Mouse (Mus musculus) neural tube, embryonic 12.5 days (tissue): Measurements from ENCODE around the gene Prkn. TPM values are rescaled to one million over a fixed set of nuclear protein-coding genes. Genes with fewer than 3 reads are reported as not detected.

Experiments
- ATAC-seq: fragments of 200-750 bp; cut with Nextera tagmentation; 2 replicates; pipeline ENCODE4 v1.8.0; 2017; ENCODE audit warnings: low read depth, mild to moderate bottlenecking, moderate TSS enrichment, moderate library complexity; ENCODE audit not compliant: low FRiP score
- H3K27ac ChIP-seq: fragments of 300-500 bp; sonication (generic); 2 replicates; pipeline ENCODE4 v1.5.1; 2016
- H3K27me3 ChIP-seq: fragments of 300-500 bp; sonication (generic); replicated peaks from 2 replicates; pipeline ENCODE4 v1.6.1; 2016; ENCODE audit warnings: mild to moderate bottlenecking
- H3K36me3 ChIP-seq: fragments of 300-500 bp; sonication (generic); 2 replicates; pipeline ENCODE4 v1.6.1; 2016; ENCODE audit warnings: mild to moderate bottlenecking
- H3K4me1 ChIP-seq: fragments of 300-500 bp; sonication (generic); 2 replicates; pipeline ENCODE4 v1.6.1; 2016
- H3K4me2 ChIP-seq: fragments of 300-500 bp; sonication (generic); replicated peaks from 2 replicates; pipeline ENCODE4 v1.6.1; 2016; ENCODE audit warnings: mild to moderate bottlenecking
- H3K4me3 ChIP-seq: fragments of 300-500 bp; sonication (generic); 2 replicates; pipeline ENCODE4 v1.5.1; 2016
- H3K9ac ChIP-seq: fragments of 300-500 bp; sonication (generic); 2 replicates; pipeline ENCODE4 v1.6.1; 2016; ENCODE audit warnings: mild to moderate bottlenecking
- H3K9me3 ChIP-seq: fragments of 300-500 bp; sonication (generic); 2 replicates; pipeline ENCODE4 v1.6.1; 2016; ENCODE audit warnings: mild to moderate bottlenecking
- WGBS: fragments of 180-500 bp; shearing (Covaris S2); methylation state at CpG from one replicate; pipeline ENCODE4 v1.1.7; 2016; 5-methylcytosine and 5-hydroxymethylcytosine counted together
- polyA plus RNA-seq: library from polyadenylated mRNA; unstranded; fragments of >200 nt; fragmentation: Nextera tagmentation; extraction: Ambion mirVana; gene quantifications from 2 replicates; pipeline ENCODE4 v1.2.1, GENCODE M21; 2016

Gene Prkn
- polyA plus RNA-seq, 1 experiment from 2014 or later = 2.0 TPM

- no peak overlapping the region for H3K9ac ChIP-seq
- H3K9me3 ChIP-seq = no peaks in the 10 kb centered on the region
- H3K27me3 ChIP-seq = no peaks in the 10 kb centered on the region
- ATAC-seq = no peak
- no peaks in the 10 kb centered on the region for H3K4me1 ChIP-seq
- 89% methylated on average over 6 of the region's 6 CpGs for WGBS
- no peaks in the 10 kb centered on the region for H3K36me3 ChIP-seq
- H3K27ac ChIP-seq = no peak overlapping the region
- H3K4me2 ChIP-seq = no peak overlapping the region
- no peak overlapping the region for H3K4me3 ChIP-seq
These were observed 879.6 kb downstream of the Prkn start for GRCm38 (mm10) chr17:11719801-11720200.

DNA sequence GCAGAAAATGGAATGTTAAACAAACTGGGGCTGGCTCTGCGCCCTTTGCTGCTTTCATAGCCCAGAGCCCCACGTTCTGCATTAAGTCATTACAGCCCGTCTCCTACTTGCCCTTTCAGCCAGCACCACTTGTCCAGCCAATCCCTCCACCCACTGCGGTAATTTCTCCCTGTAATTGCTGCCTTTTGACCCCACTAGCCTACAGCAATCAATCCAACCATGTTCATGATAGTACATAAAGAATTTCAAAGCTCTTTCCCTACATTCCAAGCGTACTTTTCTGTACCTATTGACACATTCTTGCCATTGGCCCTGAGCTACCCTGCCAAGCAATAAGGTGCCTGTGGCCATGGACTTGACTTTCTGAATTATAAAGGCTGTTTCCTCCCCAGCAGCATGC is 881.7 kb downstream of the Prkn start:
- ATAC-seq = no peak
- 43% methylated on average over 5 of the region's 5 CpGs for WGBS
- no peak overlapping the region for H3K4me3 ChIP-seq

DNA sequence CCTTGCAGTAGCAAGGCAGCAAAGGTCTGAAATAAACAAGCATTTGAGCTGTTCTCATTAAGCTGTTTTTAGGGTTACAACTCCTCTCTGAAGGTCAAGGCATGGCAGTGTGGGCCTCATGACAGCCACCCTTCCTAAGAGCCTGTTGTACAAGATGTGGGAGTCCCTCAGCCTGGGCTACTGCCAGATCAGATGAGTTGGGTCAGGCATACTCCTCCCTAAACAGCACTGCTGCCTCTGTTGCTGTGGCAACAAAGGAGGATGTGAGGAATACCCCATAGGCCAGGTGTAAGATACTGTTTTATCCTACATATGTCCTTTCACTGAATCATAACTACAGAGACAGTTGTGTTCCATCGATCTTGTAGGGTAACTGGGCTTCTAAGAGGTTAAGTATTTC is 882.3 kb downstream of the Prkn start:
- no peak overlapping the region for H3K4me2 ChIP-seq
- H3K27me3 ChIP-seq = no peaks in the 10 kb centered on the region
- no peak for ATAC-seq
- no peaks in the 10 kb centered on the region for H3K9me3 ChIP-seq
- no peak overlapping the region for H3K4me3 ChIP-seq
- WGBS = 97% methylated on average over 1 of the region's 1 CpGs
- no peaks in the 10 kb centered on the region for H3K4me1 ChIP-seq
- no peaks in the 10 kb centered on the region for H3K36me3 ChIP-seq
- no peak overlapping the region for H3K9ac ChIP-seq
- no peak overlapping the region for H3K27ac ChIP-seq

More for the DNA sequence above, 881.7 kb downstream of the Prkn start:
- no peaks in the 10 kb centered on the region for H3K27me3 ChIP-seq
- H3K9me3 ChIP-seq = no peaks in the 10 kb centered on the region
- no peak overlapping the region for H3K27ac ChIP-seq
- no peak overlapping the region for H3K4me2 ChIP-seq
- H3K36me3 ChIP-seq = no peaks in the 10 kb centered on the region
- no peaks in the 10 kb centered on the region for H3K4me1 ChIP-seq
- no peak overlapping the region for H3K9ac ChIP-seq

DNA sequence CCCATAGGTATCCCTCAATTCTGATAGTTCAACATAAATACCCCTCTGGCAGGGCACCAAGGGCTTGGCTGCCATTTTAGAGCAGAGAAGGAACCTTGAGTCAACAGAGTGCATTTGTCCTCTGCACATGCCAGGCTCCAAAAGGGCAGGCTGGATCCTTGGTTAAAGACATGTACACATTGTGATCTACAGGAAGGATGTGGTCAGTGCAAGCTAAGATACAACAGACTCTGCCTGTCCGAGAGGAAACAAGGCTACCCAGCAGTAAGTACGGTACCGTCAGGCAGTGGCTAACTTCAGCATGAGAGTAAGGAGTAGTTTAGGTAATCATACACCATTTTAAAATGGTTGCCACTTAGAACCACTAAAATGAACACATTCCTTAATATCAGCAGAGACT is 884.0 kb downstream of the Prkn start:
- Histone ChIP-seq H3K27ac (no peak overlapping the region), H3K27me3 (no peaks in the 10 kb centered on the region), H3K9ac (no peak overlapping the region), H3K4me3 (no peak overlapping the region), H3K36me3 (no peaks in the 10 kb centered on the region), H3K4me2 (no peak overlapping the region), H3K9me3 (no peaks in the 10 kb centered on the region), H3K4me1 (no peaks in the 10 kb centered on the region)
- no peak for ATAC-seq
- WGBS = 89% methylated on average over 3 of the region's 3 CpGs

DNA sequence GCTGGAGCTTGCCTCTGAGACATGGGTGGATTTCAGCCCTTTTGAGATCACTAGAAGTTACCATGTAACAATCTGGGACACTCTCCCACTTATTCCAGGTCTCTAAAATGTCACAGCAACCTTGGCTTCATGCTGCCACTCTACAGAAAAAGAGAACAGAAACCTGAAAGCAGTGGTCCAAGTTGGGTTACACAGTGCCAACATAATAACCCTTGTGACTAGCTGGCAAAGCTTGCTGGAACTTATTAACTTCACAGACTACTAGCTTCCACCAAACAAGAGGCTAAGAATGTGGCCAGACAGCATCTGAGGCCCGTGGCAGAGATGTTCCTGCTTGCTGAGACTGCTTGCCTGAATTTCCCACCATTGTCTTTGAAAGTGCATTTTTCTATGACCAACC is 886.9 kb downstream of the Prkn start:
- Histone ChIP-seq H3K9ac (no peak overlapping the region), H3K4me3 (no peak overlapping the region), H3K4me1 (0 out of 2 replicates have a peak, but pooled peaks cover 2% of the 10 kb centered on the region), H3K9me3 (no peaks in the 10 kb centered on the region), H3K36me3 (no peaks in the 10 kb centered on the region), H3K27me3 (no peaks in the 10 kb centered on the region), H3K27ac (no peak overlapping the region), H3K4me2 (no peak overlapping the region)
- whole genome bisulfite sequencing = 77% methylated on average over 1 of the region's 1 CpGs
- ATAC-seq = no peak

- H3K27ac ChIP-seq = no peak overlapping the region
- H3K4me1 ChIP-seq = 0 out of 2 replicates have a peak, but pooled peaks cover 2% of the 10 kb centered on the region
- H3K36me3 ChIP-seq = no peaks in the 10 kb centered on the region
- H3K4me2 ChIP-seq = no peak overlapping the region
- H3K9me3 ChIP-seq = no peaks in the 10 kb centered on the region
- no peak overlapping the region for H3K9ac ChIP-seq
- ATAC-seq = no peak
- no peak overlapping the region for H3K4me3 ChIP-seq
- H3K27me3 ChIP-seq = no peaks in the 10 kb centered on the region
- 79% methylated on average over 2 of the region's 2 CpGs for WGBS
These were observed 888.1 kb downstream of the Prkn start for GRCm38 (mm10) chr17:11728294-11728693.

- Histone ChIP-seq H3K36me3 (no peaks in the 10 kb centered on the region), H3K27ac (no peak overlapping the region), H3K9me3 (no peaks in the 10 kb centered on the region), H3K4me2 (no peak overlapping the region), H3K9ac (no peak overlapping the region), H3K27me3 (no peaks in the 10 kb centered on the region), H3K4me1 (0 out of 2 replicates have a peak, but pooled peaks cover 2% of the 10 kb centered on the region), H3K4me3 (no peak overlapping the region)
- 54% methylated on average over 12 of the region's 12 CpGs for WGBS
- ATAC-seq = no peak
These were observed 890.7 kb downstream of the Prkn start for GRCm38 (mm10) chr17:11730656-11731594.

GRCm38 (mm10) chr17:11735158-11735877 is 895.1 kb downstream of the Prkn start:
- no peaks in the 10 kb centered on the region for H3K36me3 ChIP-seq
- H3K4me3 ChIP-seq = no peak overlapping the region
- H3K4me2 ChIP-seq = no peak overlapping the region
- ATAC-seq = no peak
- H3K27me3 ChIP-seq = no peaks in the 10 kb centered on the region
- no peak overlapping the region for H3K9ac ChIP-seq
- no peak overlapping the region for H3K27ac ChIP-seq
- H3K4me1 ChIP-seq = 0 out of 2 replicates have a peak, but pooled peaks cover 2% of the 10 kb centered on the region
- no peaks in the 10 kb centered on the region for H3K9me3 ChIP-seq
- 91% methylated on average over 12 of the region's 12 CpGs for WGBS

- H3K27me3 ChIP-seq = no peaks in the 10 kb centered on the region
- no peak overlapping the region for H3K4me2 ChIP-seq
- no peaks in the 10 kb centered on the region for H3K9me3 ChIP-seq
- H3K27ac ChIP-seq = no peak overlapping the region
- no peaks in the 10 kb centered on the region for H3K4me1 ChIP-seq
- ATAC-seq = no peak
- H3K4me3 ChIP-seq = no peak overlapping the region
- H3K9ac ChIP-seq = no peak overlapping the region
- 75% methylated on average over 3 of the region's 3 CpGs for WGBS
- no peaks in the 10 kb centered on the region for H3K36me3 ChIP-seq
These were observed 896.3 kb downstream of the Prkn start for GRCm38 (mm10) chr17:11736531-11736930.

DNA sequence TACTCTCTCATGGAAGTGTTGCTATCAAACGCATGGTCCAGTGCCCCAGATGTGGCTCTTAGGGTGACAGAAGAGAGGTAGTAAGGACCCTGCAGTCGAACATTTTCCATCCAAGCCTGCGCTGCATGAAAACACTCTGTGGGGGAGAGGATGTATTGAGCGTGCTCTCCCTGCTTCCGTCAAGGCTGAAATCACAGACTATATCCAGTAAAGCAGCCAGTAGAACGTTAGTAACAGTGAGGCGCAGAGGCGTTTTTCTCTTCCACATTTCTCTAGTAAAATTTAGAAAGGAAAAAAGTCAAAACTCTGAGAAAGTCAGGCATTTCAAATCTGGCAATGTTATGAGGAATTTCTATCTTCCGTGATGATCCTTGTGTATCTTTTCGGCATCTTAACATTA is 897.7 kb downstream of the Prkn start:
- H3K27ac ChIP-seq = no peak overlapping the region
- 92% methylated on average over 10 of the region's 10 CpGs for WGBS
- ATAC-seq = no peak
- no peak overlapping the region for H3K4me3 ChIP-seq
- no peaks in the 10 kb centered on the region for H3K9me3 ChIP-seq
- no peaks in the 10 kb centered on the region for H3K27me3 ChIP-seq
- H3K36me3 ChIP-seq = no peaks in the 10 kb centered on the region
- H3K9ac ChIP-seq = no peak overlapping the region
- H3K4me1 ChIP-seq = no peaks in the 10 kb centered on the region
- H3K4me2 ChIP-seq = no peak overlapping the region

GRCm38 (mm10) chr17:11740716-11741115 is 900.5 kb downstream of the Prkn start:
- no peak for ATAC-seq
- H3K9ac ChIP-seq = no peak overlapping the region

DNA sequence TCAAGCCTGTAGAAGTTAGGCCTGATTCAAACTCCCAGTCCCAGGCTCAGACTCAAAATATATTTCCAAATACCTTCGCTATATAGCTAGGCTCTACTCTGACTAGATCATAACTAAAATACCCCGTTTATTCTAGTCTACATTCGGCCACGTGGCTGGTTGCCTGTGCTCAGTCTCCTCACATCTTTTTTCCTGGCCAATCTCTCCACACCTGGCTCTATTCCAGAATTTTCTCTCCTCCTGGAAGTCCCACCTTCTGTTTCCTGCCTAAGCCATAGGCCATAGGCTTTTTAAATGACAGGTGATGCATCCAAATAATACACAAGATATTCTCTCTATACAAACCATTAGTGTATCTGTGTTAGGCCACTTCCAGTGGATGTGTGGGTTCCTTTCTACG is 901.0 kb downstream of the Prkn start:
- WGBS = 95% methylated on average over 5 of the region's 5 CpGs
- ATAC-seq = no peak

More at GRCm38 (mm10) chr17:11740716-11741115, 900.5 kb downstream of the Prkn start:
- no peaks in the 10 kb centered on the region for H3K9me3 ChIP-seq
- no peaks in the 10 kb centered on the region for H3K4me1 ChIP-seq
- H3K27me3 ChIP-seq = no peaks in the 10 kb centered on the region
- no peak overlapping the region for H3K27ac ChIP-seq
- H3K4me2 ChIP-seq = no peak overlapping the region
- no peaks in the 10 kb centered on the region for H3K36me3 ChIP-seq
- no peak overlapping the region for H3K4me3 ChIP-seq

More for the DNA sequence above, 901.0 kb downstream of the Prkn start:
- H3K4me3 ChIP-seq = no peak overlapping the region
- no peaks in the 10 kb centered on the region for H3K36me3 ChIP-seq
- no peak overlapping the region for H3K9ac ChIP-seq
- no peaks in the 10 kb centered on the region for H3K4me1 ChIP-seq
- no peak overlapping the region for H3K4me2 ChIP-seq
- no peaks in the 10 kb centered on the region for H3K9me3 ChIP-seq
- H3K27ac ChIP-seq = no peak overlapping the region
- no peaks in the 10 kb centered on the region for H3K27me3 ChIP-seq
